Comparison of ENCODE assay signal across 8 mouse cellular contexts in the genomic region with DNA sequence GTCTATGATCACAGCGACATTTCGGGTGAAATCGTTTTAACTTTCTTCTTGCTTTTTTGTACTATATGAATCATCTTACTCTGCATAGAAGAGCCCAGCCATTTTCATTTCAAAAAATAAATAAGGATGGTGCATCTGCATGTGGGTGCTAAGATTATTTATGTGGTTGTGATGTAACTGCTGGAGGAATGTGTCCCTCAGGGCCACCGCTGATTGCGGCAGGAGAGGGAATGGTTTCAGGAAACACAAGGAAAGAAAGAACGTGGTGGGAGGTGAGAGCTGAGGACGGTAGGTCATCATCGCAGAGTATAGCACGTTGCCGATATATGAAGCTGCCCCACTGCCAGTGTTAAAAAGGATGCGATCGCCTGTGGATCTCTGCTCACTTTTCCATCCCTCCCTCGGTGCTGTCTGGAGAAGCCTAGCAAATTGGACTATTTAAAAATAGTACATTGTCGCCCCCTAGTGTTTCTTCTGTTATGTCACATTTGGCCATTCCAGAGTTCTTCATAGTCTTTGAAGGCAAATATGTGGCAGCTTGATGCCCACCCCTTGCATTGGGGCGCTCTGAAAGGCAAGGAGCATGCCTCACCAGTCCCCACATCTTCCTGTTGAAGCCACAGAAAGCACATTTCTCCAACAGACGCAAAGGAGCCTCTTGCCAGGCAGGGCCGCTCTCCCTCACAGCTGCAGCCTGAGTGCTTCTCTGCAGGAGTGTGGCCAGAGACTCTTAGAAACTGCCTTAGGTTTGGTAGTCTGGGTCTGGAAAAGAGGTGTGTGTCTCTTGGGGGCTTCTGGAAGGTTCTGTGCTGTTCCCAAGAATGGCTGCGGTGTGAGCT.
DNase-seq lines count a peak whose midpoint lies in the region; TF ChIP-seq lines count a peak whose summit lies in the region.

No protein-coding gene starts in this region.

- no peak overlapping the region for H3K27ac ChIP-seq in gastrocnemius, adult 2 months

- peak; percentile 23 for DNase-seq in gastrocnemius, adult 2 months
- DNase-seq in gastrocnemius, postnatal 25 days = no peak
- peak; percentile 84 for DNase-seq in cerebellum, adult 9-10 months
- peak; percentile 41 to 52 for DNase-seq in frontal cortex, postnatal 14 days (ENCODE audit: low spot score in 2 of 2)
- peak; percentile 19 for DNase-seq in kidney, adult 11 months
- DNase-seq in left cerebral cortex, postnatal 36 days (ENCODE audit: low spot score in 2 of 2) = peak; percentile 62 to 67
- peak; percentile 6 for DNase-seq in naive thymus-derived CD4-positive, alpha-beta T cell, adult 2 months (ENCODE audit: low read depth)
- no peak for DNase-seq in spleen, postnatal 14 days (ENCODE audit: low spot score in 2 of 2)

- intact Hi-C loops in gastrocnemius, adult 2 months (cut with DNase I) = loop anchor here (2.0 to 10.0 kb wide), 5 partner anchors 275 to 975 kb away; a partner anchor contains a TSS
- intact Hi-C loops in left cerebral cortex, postnatal 36 days (cut with DNase I) = loop anchor here (2.0 to 10.0 kb wide), 2 partner anchors 325 to 585 kb away; no protein-coding TSS in a partner anchor

- peak overlapping the region; percentile 28 for H3K4me3 ChIP-seq in gastrocnemius, adult 2 months

- TF ChIP-seq CTCF in gastrocnemius, adult 2 months (IDR thresholded peaks at IDR 0.05) = peak; percentile 75

Comparison
In these comparisons a context has a peak if more than half of its experiments do, and no peak if none do; other contexts are left out.
1. DNase-seq: peak in gastrocnemius, adult 2 months (single experiment), cerebellum, adult 9-10 months (single experiment), frontal cortex, postnatal 14 days (2 of 2), kidney, adult 11 months (single experiment), left cerebral cortex, postnatal 36 days (2 of 2) and naive thymus-derived CD4-positive, alpha-beta T cell, adult 2 months (single experiment); none in gastrocnemius, postnatal 25 days (single experiment) and spleen, postnatal 14 days (0 of 2).